Mouse (Mus musculus): Measurements from ENCODE around the gene Ppip5k2. TPM values are rescaled to one million over a fixed set of nuclear protein-coding genes. Genes with fewer than 3 reads are reported as not detected.

Gene Ppip5k2
- 9.2 and 10.4 TPM in 2 replicates for polyA plus RNA-seq (2012; rRNA removed)

GRCm38 (mm10) chr1:97769904-97770753 is at the start of gene Ppip5k2, which contains the start of gene Gin1:
Gene Ppip5k2, minus strand, starts transcription at chr1:97770411.
Gene Gin1, plus strand, starts transcription at chr1:97770172.

GRCm38 (mm10) chr1:97661406-97662241 is 108.6 kb downstream of the Ppip5k2 start, which contains the start of gene D1Ertd622e:
Gene D1Ertd622e, minus strand, starts transcription at chr1:97662074.

Other genes with a start within 250 kb of the Ppip5k2 start
- 19.2 and 22.4 TPM in 2 replicates for gene D1Ertd622e, start 108.3 kb downstream of the Ppip5k2 start, polyA plus RNA-seq (2012; rRNA removed)
- 4.7 and 5.1 TPM in 2 replicates for gene Gin1, start 239 bp downstream of the Ppip5k2 start, polyA plus RNA-seq (2012; rRNA removed)